Mouse (Mus musculus) bone marrow, adult 2 months (tissue): ENCODE results near the gene 2310003L06Rik.

Source experiments
- CTCF ChIP-seq: fragments of 200-500 bp; IDR thresholded peaks from 2 replicates; pipeline ENCODE4 v1.5.1; 2011; ENCODE audit warnings: low read length, control low read depth; ENCODE audit not compliant: control insufficient read depth, insufficient read depth
- POLR2A ChIP-seq: fragments of 200-500 bp; IDR thresholded peaks from 2 replicates; pipeline ENCODE4 v1.6.1; 2011; ENCODE audit warnings: low read depth, mild to moderate bottlenecking, control low read depth, low read length, borderline replicate concordance; ENCODE audit not compliant: control insufficient read depth

DNA sequence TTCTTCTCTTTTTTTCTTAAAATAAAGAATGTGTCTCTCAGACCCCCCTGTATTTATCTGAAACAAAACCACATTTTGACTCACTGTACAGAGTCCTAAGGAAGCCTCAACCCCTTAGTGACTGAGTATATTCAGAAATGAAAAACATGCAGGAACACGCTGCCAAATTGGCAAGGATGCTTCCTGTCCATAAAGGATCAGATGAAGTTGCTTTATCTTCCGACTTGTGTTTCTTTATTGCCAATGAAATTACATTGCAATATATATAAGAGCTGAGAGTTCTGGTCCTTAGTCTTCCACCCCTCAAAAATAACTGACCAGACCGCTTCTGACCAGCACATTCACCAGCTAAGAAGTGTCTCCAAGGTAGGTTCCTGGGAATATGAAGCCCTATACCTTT, 33.0 kb downstream of the 2310003L06Rik start, which contains the start of gene Smr3a:
- no peak for TF ChIP-seq CTCF
- TF ChIP-seq POLR2A = no peak
